Mouse (Mus musculus): ENCODE data around the gene Il17rd. TPM values are rescaled to one million over a fixed set of nuclear protein-coding genes. Genes with fewer than 3 reads are reported as not detected.

Gene Il17rd
- polyA plus RNA-seq, 1 experiment from 2014 or later = 1.9 TPM

DNA sequence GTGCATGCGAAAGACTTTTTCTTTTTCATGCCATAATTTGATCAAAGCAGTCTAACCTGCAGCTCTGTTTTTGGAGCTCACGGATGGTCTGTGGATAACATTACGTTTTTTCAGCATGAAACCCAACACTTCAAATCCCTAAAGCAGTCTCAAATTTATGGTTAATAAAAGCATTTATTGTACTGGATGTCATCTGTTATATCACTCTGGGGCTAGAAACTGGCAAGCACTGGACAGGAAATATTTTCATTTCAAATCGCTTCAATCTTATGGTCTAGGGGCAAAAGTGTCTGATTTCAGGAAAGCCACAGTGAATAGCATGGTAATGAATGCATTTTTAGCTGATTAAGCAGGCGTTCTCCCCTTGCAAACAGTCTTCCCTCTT lies 12.8 kb downstream of the Il17rd start:
- no peak for ATAC-seq
- Histone ChIP-seq H3K27me3 (ENCODE audit: control insufficient read depth, insufficient read depth, low read depth, low read length) (no peaks in the 10 kb centered on the region), H3K9me3 (replicated peaks; ENCODE audit: control insufficient read depth, low read length, poor library complexity, severe bottlenecking) (no peaks in the 10 kb centered on the region), H3K4me1 (ENCODE audit: control insufficient read depth, insufficient read depth, low read length) (peaks cover 22% of the 10 kb centered on the region), H3K9ac (ENCODE audit: low read depth, low read length) (no peak overlapping the region), H3K4me2 (ENCODE audit: low read length) (no peak overlapping the region), H3K36me3 (ENCODE audit: control insufficient read depth, insufficient read depth, low read length) (no peaks in the 10 kb centered on the region), H3K27ac (ENCODE audit: low read length) (peak overlapping the region; percentile 59; the same call in 1 of the 2 replicates), H3K4me3 (ENCODE audit: low read depth, low read length) (no peak overlapping the region)
- WGBS = 23% methylated on average over 5 of the region's 5 CpGs

DNA sequence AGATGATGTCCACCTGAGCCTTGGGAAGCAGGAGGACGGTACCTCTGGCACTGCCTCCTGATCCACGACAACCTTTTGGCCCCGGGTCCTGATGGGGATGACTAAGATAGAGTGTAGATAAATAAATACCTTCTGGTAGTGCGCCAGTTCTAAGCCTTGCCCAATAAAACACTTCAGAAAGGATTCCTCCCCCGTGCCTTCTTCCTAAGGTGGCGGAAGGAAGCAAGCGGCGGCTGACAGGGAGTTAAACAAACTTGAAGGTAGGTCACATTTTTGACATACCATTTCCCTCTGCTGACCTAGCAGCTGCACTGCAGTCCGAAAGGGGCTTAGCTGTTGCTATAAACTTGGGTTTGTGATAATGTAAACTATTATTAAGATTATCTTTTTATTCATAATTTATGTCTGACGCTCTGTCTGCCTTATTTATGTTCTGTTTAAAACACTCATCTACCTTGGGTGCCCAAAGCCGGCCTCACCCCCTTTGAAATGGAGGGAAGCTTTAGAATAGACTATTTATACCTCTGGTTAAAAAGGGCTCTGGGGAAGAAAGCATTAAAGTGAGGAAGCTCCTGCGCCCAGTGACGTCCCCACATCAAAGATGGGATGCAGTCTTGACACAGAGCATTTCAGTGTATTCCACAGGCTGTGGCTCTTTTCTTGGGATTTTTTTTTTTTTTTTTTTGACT lies 19.9 kb downstream of the Il17rd start:
- peaks cover 7% of the 10 kb centered on the region for H3K4me1 ChIP-seq (ENCODE audit: control insufficient read depth, insufficient read depth, low read length)
- H3K4me2 ChIP-seq (ENCODE audit: low read length) = no peak overlapping the region
- H3K9ac ChIP-seq (ENCODE audit: low read depth, low read length) = no peak overlapping the region
- H3K27me3 ChIP-seq (ENCODE audit: control insufficient read depth, insufficient read depth, low read depth, low read length) = no peaks in the 10 kb centered on the region
- H3K9me3 ChIP-seq (replicated peaks; ENCODE audit: control insufficient read depth, low read length, poor library complexity, severe bottlenecking) = no peaks in the 10 kb centered on the region
- H3K36me3 ChIP-seq (ENCODE audit: control insufficient read depth, insufficient read depth, low read length) = no peaks in the 10 kb centered on the region
- no peak for ATAC-seq
- H3K27ac ChIP-seq (ENCODE audit: low read length) = no peak overlapping the region
- WGBS = 52% methylated on average over 13 of the region's 13 CpGs
- no peak overlapping the region for H3K4me3 ChIP-seq (ENCODE audit: low read depth, low read length)

DNA sequence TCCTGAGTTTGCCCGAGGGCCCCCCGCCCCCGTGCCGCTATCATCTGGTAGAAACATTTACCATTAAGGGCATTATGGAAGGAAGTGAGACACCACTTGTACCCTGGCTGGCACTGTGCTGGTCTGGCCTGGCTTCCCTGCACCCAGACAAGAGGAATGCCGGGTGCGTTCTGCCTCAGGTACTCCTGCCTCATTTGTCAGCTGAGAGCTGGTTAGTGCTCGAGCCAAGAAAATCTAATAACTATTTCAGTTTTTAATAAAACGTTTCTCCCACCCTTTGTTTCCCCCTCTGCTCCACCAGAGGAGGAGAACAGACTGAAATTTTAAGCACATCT lies 20.4 kb downstream of the Il17rd start:
- Histone ChIP-seq H3K4me1 (ENCODE audit: control insufficient read depth, insufficient read depth, low read length) (peaks cover 7% of the 10 kb centered on the region), H3K4me2 (ENCODE audit: low read length) (no peak overlapping the region), H3K36me3 (ENCODE audit: control insufficient read depth, insufficient read depth, low read length) (no peaks in the 10 kb centered on the region), H3K27ac (ENCODE audit: low read length) (no peak overlapping the region), H3K4me3 (ENCODE audit: low read depth, low read length) (no peak overlapping the region), H3K9me3 (replicated peaks; ENCODE audit: control insufficient read depth, low read length, poor library complexity, severe bottlenecking) (no peaks in the 10 kb centered on the region), H3K9ac (ENCODE audit: low read depth, low read length) (no peak overlapping the region), H3K27me3 (ENCODE audit: control insufficient read depth, insufficient read depth, low read depth, low read length) (no peaks in the 10 kb centered on the region)
- 54% methylated on average over 8 of the region's 8 CpGs for WGBS
- ATAC-seq = no peak

DNA sequence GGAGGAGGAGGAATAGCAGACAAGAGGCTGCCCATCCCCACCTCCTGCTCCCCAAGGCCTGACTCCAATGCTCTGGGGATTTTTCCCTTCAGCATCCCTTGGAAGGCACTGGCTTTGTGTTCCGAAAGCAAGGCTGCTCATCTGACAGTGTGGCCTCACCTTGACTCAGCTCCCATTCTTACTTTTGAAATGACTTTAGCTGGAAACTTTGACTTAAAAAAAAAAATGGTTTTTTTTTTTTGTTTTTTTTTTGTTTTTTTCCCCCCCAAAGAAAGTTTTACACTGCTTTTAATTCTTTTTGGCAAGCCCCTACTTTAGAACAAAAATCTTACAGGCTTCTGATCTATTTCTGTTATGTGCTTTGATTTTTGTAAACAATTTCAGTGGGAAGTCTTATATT lies 24.6 kb downstream of the Il17rd start:
- ATAC-seq = no peak
- Histone ChIP-seq H3K4me3 (ENCODE audit: low read depth, low read length) (no peak overlapping the region), H3K4me2 (ENCODE audit: low read length) (no peak overlapping the region), H3K9me3 (replicated peaks; ENCODE audit: control insufficient read depth, low read length, poor library complexity, severe bottlenecking) (no peaks in the 10 kb centered on the region), H3K27ac (ENCODE audit: low read length) (no peak overlapping the region), H3K27me3 (ENCODE audit: control insufficient read depth, insufficient read depth, low read depth, low read length) (no peaks in the 10 kb centered on the region), H3K9ac (ENCODE audit: low read depth, low read length) (no peak overlapping the region), H3K4me1 (ENCODE audit: control insufficient read depth, insufficient read depth, low read length) (peaks cover 27% of the 10 kb centered on the region), H3K36me3 (ENCODE audit: control insufficient read depth, insufficient read depth, low read length) (no peaks in the 10 kb centered on the region)
- 67% methylated on average over 1 of the region's 1 CpGs for WGBS

DNA sequence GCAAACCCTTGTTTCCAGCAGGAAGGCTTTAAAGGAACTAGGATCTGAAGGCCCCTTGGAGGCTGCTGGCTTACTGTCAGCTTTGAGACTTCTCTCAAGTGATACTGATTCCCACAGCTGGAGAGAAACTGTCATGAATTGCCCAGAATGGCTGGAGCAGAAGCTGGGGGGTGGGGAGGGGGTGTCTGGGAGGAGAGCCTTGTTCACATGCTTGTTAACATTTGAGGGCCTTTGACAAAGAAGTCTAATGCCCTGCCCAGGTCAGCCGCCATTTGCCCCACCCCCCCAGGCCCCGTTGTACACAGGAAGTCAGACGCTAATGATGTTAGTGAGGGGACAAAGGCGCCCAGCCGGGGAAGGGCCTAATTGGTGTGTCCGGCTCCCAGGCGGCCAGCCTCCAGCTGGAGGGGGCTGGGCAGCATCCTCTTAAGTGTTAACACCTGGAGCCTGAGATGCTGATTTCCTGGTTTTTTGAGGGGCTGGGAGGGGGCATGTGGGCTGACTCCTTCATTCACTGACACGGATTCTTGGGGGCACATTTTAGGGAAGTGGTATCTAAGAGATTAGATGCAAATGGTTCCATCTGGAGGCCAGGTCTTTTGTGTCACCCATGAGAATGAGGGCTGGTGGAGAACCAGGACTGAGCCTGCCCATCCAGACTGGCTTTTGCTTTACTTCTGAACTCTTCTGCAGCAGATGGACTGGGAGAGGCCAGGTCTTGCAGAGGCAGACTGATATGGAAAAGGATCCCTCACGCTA lies 27.6 kb downstream of the Il17rd start:
- ATAC-seq = no peak
- Histone ChIP-seq H3K36me3 (ENCODE audit: control insufficient read depth, insufficient read depth, low read length) (no peaks in the 10 kb centered on the region), H3K4me1 (ENCODE audit: control insufficient read depth, insufficient read depth, low read length) (peaks cover 35% of the 10 kb centered on the region), H3K27ac (ENCODE audit: low read length) (peak overlapping the region; percentile 47; the same call in 1 of the 2 replicates), H3K4me3 (ENCODE audit: low read depth, low read length) (no peak overlapping the region), H3K4me2 (ENCODE audit: low read length) (no peak overlapping the region), H3K27me3 (ENCODE audit: control insufficient read depth, insufficient read depth, low read depth, low read length) (no peaks in the 10 kb centered on the region), H3K9me3 (replicated peaks; ENCODE audit: control insufficient read depth, low read length, poor library complexity, severe bottlenecking) (no peaks in the 10 kb centered on the region), H3K9ac (ENCODE audit: low read depth, low read length) (no peak overlapping the region)
- 11% methylated on average over 9 of the region's 9 CpGs for WGBS

DNA sequence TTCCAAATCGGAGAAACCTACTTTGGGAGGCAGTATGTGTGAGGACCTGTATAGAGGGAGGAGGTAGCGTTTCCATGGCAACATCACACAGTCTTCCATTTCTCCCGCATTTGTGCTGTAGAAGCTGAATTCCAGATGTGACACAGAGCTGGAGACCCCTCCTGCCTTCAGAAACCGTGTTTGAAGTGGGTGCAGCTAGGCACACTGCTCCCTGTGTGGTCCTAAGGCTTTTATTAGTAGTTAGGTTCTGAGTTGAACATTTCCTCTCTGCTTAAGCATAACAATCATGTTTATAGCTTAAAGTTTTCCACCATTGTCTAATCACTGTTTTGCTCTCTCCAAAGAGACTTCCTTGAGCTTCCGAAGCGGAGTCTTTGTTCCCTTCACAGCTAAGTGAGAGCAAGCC lies 29.1 kb downstream of the Il17rd start:
- Histone ChIP-seq H3K4me1 (ENCODE audit: control insufficient read depth, insufficient read depth, low read length) (peaks cover 35% of the 10 kb centered on the region), H3K36me3 (ENCODE audit: control insufficient read depth, insufficient read depth, low read length) (no peaks in the 10 kb centered on the region), H3K27ac (ENCODE audit: low read length) (peak overlapping the region; percentile 65), H3K27me3 (ENCODE audit: control insufficient read depth, insufficient read depth, low read depth, low read length) (no peaks in the 10 kb centered on the region), H3K9me3 (replicated peaks; ENCODE audit: control insufficient read depth, low read length, poor library complexity, severe bottlenecking) (no peaks in the 10 kb centered on the region), H3K4me3 (ENCODE audit: low read depth, low read length) (no peak overlapping the region), H3K9ac (ENCODE audit: low read depth, low read length) (peak overlapping the region; percentile 13; the same call in 1 of the 2 replicates), H3K4me2 (ENCODE audit: low read length) (peak overlapping the region; percentile 38)
- WGBS = 12% methylated on average over 6 of the region's 6 CpGs
- peak; percentile 85 for ATAC-seq

DNA sequence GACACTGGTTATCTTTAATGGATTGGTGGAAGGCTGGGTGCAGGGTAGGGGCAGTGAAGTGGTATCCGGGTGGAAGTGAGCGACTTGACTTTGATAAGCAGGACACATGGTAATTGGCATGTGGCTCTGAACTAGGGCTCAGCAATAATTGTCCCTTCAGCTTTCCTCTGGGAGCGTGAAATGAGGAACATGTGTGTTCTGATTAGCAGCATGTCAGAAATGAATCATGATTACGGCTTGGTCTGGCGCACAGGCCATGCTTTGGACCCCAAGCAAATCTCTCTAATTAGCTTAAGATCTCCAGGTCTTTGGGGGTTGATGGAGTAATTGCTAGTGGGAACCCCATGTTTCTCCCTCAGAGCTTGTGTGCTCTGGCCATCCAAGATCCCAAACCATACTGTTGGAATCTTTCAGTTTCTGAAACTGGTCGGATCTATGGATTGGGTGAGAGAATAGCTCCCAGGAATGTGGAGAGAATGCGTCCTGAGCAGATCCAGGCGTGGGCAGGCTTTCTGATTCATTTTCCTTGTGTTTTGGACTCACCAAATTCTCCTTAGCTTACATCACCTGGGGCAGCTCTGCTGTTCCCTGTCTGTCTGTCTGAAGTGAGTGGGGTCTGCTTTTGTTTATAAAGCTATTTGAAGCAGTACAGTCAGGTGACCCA lies 30.8 kb downstream of the Il17rd start:
- Histone ChIP-seq H3K4me2 (ENCODE audit: low read length) (no peak overlapping the region), H3K4me1 (ENCODE audit: control insufficient read depth, insufficient read depth, low read length) (peaks cover 35% of the 10 kb centered on the region), H3K36me3 (ENCODE audit: control insufficient read depth, insufficient read depth, low read length) (no peaks in the 10 kb centered on the region), H3K27ac (ENCODE audit: low read length) (no peak overlapping the region), H3K9ac (ENCODE audit: low read depth, low read length) (no peak overlapping the region), H3K9me3 (replicated peaks; ENCODE audit: control insufficient read depth, low read length, poor library complexity, severe bottlenecking) (no peaks in the 10 kb centered on the region), H3K4me3 (ENCODE audit: low read depth, low read length) (no peak overlapping the region), H3K27me3 (ENCODE audit: control insufficient read depth, insufficient read depth, low read depth, low read length) (no peaks in the 10 kb centered on the region)
- ATAC-seq = no peak
- WGBS = 42% methylated on average over 8 of the region's 8 CpGs

DNA sequence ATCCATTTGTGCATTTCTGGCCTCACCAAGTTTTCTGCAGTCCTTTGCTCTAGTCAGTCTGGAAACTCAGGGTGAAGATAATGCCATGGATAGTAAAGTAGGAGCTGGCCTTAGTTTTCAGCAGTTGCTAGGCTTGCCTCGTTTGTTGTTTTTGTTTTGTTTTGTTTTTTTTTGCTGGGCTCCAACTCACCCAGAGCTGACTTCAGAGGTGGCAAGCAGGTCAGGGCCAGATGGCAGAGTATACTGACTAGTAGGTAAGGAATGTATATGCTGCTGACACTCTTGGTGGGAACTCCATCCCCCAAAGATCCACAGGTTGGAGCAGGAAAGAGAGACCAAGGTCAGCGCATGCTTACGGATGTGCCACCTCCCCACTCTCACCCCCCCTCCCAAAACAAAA lies 31.4 kb downstream of the Il17rd start:
- H3K4me2 ChIP-seq (ENCODE audit: low read length) = no peak overlapping the region
- H3K36me3 ChIP-seq (ENCODE audit: control insufficient read depth, insufficient read depth, low read length) = no peaks in the 10 kb centered on the region
- WGBS = 63% methylated on average over 3 of the region's 3 CpGs
- peaks cover 35% of the 10 kb centered on the region for H3K4me1 ChIP-seq (ENCODE audit: control insufficient read depth, insufficient read depth, low read length)
- H3K9me3 ChIP-seq (replicated peaks; ENCODE audit: control insufficient read depth, low read length, poor library complexity, severe bottlenecking) = no peaks in the 10 kb centered on the region
- H3K9ac ChIP-seq (ENCODE audit: low read depth, low read length) = no peak overlapping the region
- ATAC-seq = no peak
- no peaks in the 10 kb centered on the region for H3K27me3 ChIP-seq (ENCODE audit: control insufficient read depth, insufficient read depth, low read depth, low read length)
- no peak overlapping the region for H3K4me3 ChIP-seq (ENCODE audit: low read depth, low read length)
- H3K27ac ChIP-seq (ENCODE audit: low read length) = no peak overlapping the region

DNA sequence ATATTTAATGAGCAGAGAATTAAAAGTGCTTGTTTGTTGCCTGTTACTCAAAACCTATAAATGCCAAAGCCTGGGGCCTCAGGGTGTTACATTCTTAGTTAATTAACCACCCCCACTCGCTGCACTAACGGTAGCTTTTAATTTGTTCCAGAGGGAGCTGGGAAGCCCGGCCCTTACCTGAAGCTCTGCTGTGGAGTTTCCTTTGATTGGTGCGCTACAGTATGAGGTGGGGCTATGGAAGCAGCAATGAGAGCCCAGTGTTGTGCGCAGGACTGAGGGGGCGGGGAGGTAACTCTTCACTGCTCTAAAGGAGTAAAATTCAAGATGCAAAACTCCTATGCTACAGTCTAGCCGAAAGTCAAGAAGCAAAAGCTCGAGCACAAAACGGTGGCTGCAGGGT lies 32.0 kb downstream of the Il17rd start:
- Histone ChIP-seq H3K9me3 (replicated peaks; ENCODE audit: control insufficient read depth, low read length, poor library complexity, severe bottlenecking) (no peaks in the 10 kb centered on the region), H3K4me3 (ENCODE audit: low read depth, low read length) (no peak overlapping the region), H3K9ac (ENCODE audit: low read depth, low read length) (no peak overlapping the region), H3K4me1 (ENCODE audit: control insufficient read depth, insufficient read depth, low read length) (peaks cover 29% of the 10 kb centered on the region), H3K36me3 (ENCODE audit: control insufficient read depth, insufficient read depth, low read length) (no peaks in the 10 kb centered on the region), H3K27me3 (ENCODE audit: control insufficient read depth, insufficient read depth, low read depth, low read length) (no peaks in the 10 kb centered on the region), H3K4me2 (ENCODE audit: low read length) (no peak overlapping the region), H3K27ac (ENCODE audit: low read length) (no peak overlapping the region)
- ATAC-seq = no peak
- 29% methylated on average over 9 of the region's 9 CpGs for WGBS

Data from midbrain, embryonic 16.5 days (tissue).